Mouse (Mus musculus): ENCODE data around the gene Vat1. TPM values are rescaled to one million over a fixed set of nuclear protein-coding genes. Genes with fewer than 3 reads are reported as not detected.

Gene Vat1
- 224 and 235 TPM in 2 replicates for polyA plus RNA-seq (2012; rRNA removed)

GRCm38 (mm10) chr11:101465869-101466551 lies at the start of gene Vat1:
Gene Vat1 (minus strand): TSS chr11:101466230.
- peaks cover 6% of the 10 kb centered on the region for H3K4me1 ChIP-seq (ENCODE audit: control insufficient read depth, insufficient read depth, low read length)
- no peak for TF ChIP-seq CTCF (IDR thresholded peaks at IDR 0.05; ENCODE audit: insufficient read depth, low read length)
- peak; percentile 89; the same call in 1 of the 2 replicates for TF ChIP-seq POLR2A (IDR thresholded peaks at IDR 0.05; ENCODE audit: borderline replicate concordance, extremely low read depth, low read depth, low read length)

GRCm38 (mm10) chr11:101507090-101507489 lies 41.1 kb upstream of the Vat1 start:
- DNase-seq: no peak
- no peak for TF ChIP-seq POLR2A (IDR thresholded peaks at IDR 0.05; ENCODE audit: borderline replicate concordance, extremely low read depth, low read depth, low read length)
- TF ChIP-seq CTCF (IDR thresholded peaks at IDR 0.05; ENCODE audit: insufficient read depth, low read length): no peak
- no peak overlapping the region for H3K4me3 ChIP-seq (replicated peaks; ENCODE audit: extremely low read depth, low read depth, low read length)
- H3K4me1 ChIP-seq (ENCODE audit: control insufficient read depth, insufficient read depth, low read length): no peaks in the 10 kb centered on the region
- 78% methylated on average over 7 of the region's 7 CpGs for WGBS

More at GRCm38 (mm10) chr11:101465869-101466551, at the start of gene Vat1:
- under 1% methylated on average over 60 of the region's 60 CpGs for WGBS
- H3K4me3 ChIP-seq (replicated peaks; ENCODE audit: extremely low read depth, low read depth, low read length): peak within 1 kb of the TSS; percentile 96
- peak; percentile 74 for DNase-seq

- TF ChIP-seq CTCF (IDR thresholded peaks at IDR 0.05; ENCODE audit: insufficient read depth, low read length) (no peak), POLR2A (IDR thresholded peaks at IDR 0.05; ENCODE audit: borderline replicate concordance, extremely low read depth, low read depth, low read length) (no peak)
- no peak for DNase-seq
- H3K4me3 ChIP-seq (replicated peaks; ENCODE audit: extremely low read depth, low read depth, low read length): no peak overlapping the region
- no peaks in the 10 kb centered on the region for H3K4me1 ChIP-seq (ENCODE audit: control insufficient read depth, insufficient read depth, low read length)
- WGBS: 89% methylated on average over 5 of the region's 5 CpGs
Measured at GRCm38 (mm10) chr11:101506269-101506780, 40.3 kb upstream of the Vat1 start.

GRCm38 (mm10) chr11:101486126-101486525 lies 20.1 kb upstream of the Vat1 start:
- no peak for TF ChIP-seq CTCF (IDR thresholded peaks at IDR 0.05; ENCODE audit: insufficient read depth, low read length)
- no peak for TF ChIP-seq POLR2A (IDR thresholded peaks at IDR 0.05; ENCODE audit: borderline replicate concordance, extremely low read depth, low read depth, low read length)
- 70% methylated on average over 6 of the region's 6 CpGs for WGBS
- Histone ChIP-seq H3K4me1 (ENCODE audit: control insufficient read depth, insufficient read depth, low read length) (no peaks in the 10 kb centered on the region), H3K4me3 (replicated peaks; ENCODE audit: extremely low read depth, low read depth, low read length) (no peak overlapping the region)
- DNase-seq: no peak

GRCm38 (mm10) chr11:101485509-101486028 lies 19.5 kb upstream of the Vat1 start:
- Histone ChIP-seq H3K4me1 (ENCODE audit: control insufficient read depth, insufficient read depth, low read length) (no peaks in the 10 kb centered on the region), H3K4me3 (replicated peaks; ENCODE audit: extremely low read depth, low read depth, low read length) (no peak overlapping the region)
- no peak for DNase-seq
- no peak for TF ChIP-seq CTCF (IDR thresholded peaks at IDR 0.05; ENCODE audit: insufficient read depth, low read length)
- TF ChIP-seq POLR2A (IDR thresholded peaks at IDR 0.05; ENCODE audit: borderline replicate concordance, extremely low read depth, low read depth, low read length): no peak
- WGBS: 48% methylated on average over 6 of the region's 6 CpGs

GRCm38 (mm10) chr11:101484814-101485213 lies 18.8 kb upstream of the Vat1 start:
- 86% methylated on average over 7 of the region's 7 CpGs for WGBS
- no peak overlapping the region for H3K4me3 ChIP-seq (replicated peaks; ENCODE audit: extremely low read depth, low read depth, low read length)
- DNase-seq: no peak
- H3K4me1 ChIP-seq (ENCODE audit: control insufficient read depth, insufficient read depth, low read length): no peaks in the 10 kb centered on the region
- TF ChIP-seq CTCF (IDR thresholded peaks at IDR 0.05; ENCODE audit: insufficient read depth, low read length) (no peak), POLR2A (IDR thresholded peaks at IDR 0.05; ENCODE audit: borderline replicate concordance, extremely low read depth, low read depth, low read length) (no peak)

GRCm38 (mm10) chr11:101484245-101484644 lies 18.2 kb upstream of the Vat1 start:
- no peak overlapping the region for H3K4me3 ChIP-seq (replicated peaks; ENCODE audit: extremely low read depth, low read depth, low read length)
- no peak for TF ChIP-seq CTCF (IDR thresholded peaks at IDR 0.05; ENCODE audit: insufficient read depth, low read length)
- no peak for TF ChIP-seq POLR2A (IDR thresholded peaks at IDR 0.05; ENCODE audit: borderline replicate concordance, extremely low read depth, low read depth, low read length)
- WGBS: 69% methylated on average over 6 of the region's 6 CpGs
- DNase-seq: no peak
- H3K4me1 ChIP-seq (ENCODE audit: control insufficient read depth, insufficient read depth, low read length): no peaks in the 10 kb centered on the region

GRCm38 (mm10) chr11:101483804-101484203 lies 17.8 kb upstream of the Vat1 start:
- TF ChIP-seq CTCF (IDR thresholded peaks at IDR 0.05; ENCODE audit: insufficient read depth, low read length) (no peak), POLR2A (IDR thresholded peaks at IDR 0.05; ENCODE audit: borderline replicate concordance, extremely low read depth, low read depth, low read length) (no peak)
- no peak overlapping the region for H3K4me3 ChIP-seq (replicated peaks; ENCODE audit: extremely low read depth, low read depth, low read length)
- 50% methylated on average over 3 of the region's 3 CpGs for WGBS
- H3K4me1 ChIP-seq (ENCODE audit: control insufficient read depth, insufficient read depth, low read length): peaks cover 4% of the 10 kb centered on the region
- DNase-seq: no peak

GRCm38 (mm10) chr11:101480912-101481311 lies 14.9 kb upstream of the Vat1 start:
- no peak for DNase-seq
- 33% methylated on average over 6 of the region's 6 CpGs for WGBS
- peaks cover 5% of the 10 kb centered on the region for H3K4me1 ChIP-seq (ENCODE audit: control insufficient read depth, insufficient read depth, low read length)
- TF ChIP-seq CTCF (IDR thresholded peaks at IDR 0.05; ENCODE audit: insufficient read depth, low read length): no peak
- no peak for TF ChIP-seq POLR2A (IDR thresholded peaks at IDR 0.05; ENCODE audit: borderline replicate concordance, extremely low read depth, low read depth, low read length)
- H3K4me3 ChIP-seq (replicated peaks; ENCODE audit: extremely low read depth, low read depth, low read length): no peak overlapping the region
